Mouse (Mus musculus): ENCODE measurements around the gene S100a3. TPM values are rescaled to one million over a fixed set of nuclear protein-coding genes. Genes with fewer than 3 reads are reported as not detected.

S100a3 gene
- 0.16 TPM in 1 of 2 replicates, not detected in the other for polyA plus RNA-seq (2015; fragmentation: Nextera tagmentation; extraction: Ambion mirVana)

GRCm38 (mm10) chr3:90560008-90560628 lies at the start of gene S100a3:
Gene S100a3 (plus strand): TSS chr3:90560578.
- Histone ChIP-seq H3K27ac (ENCODE audit: low read length) (no peak within 1 kb of the TSS), H3K9ac (ENCODE audit: low read depth, low read length) (no peak within 1 kb of the TSS), H3K9me3 (replicated peaks; ENCODE audit: control insufficient read depth, low read length, poor library complexity, severe bottlenecking) (no peaks in the 10 kb centered on the region), H3K36me3 (ENCODE audit: control insufficient read depth, insufficient read depth, low read length) (no peaks in the 10 kb centered on the region), H3K4me1 (ENCODE audit: control insufficient read depth, insufficient read depth, low read length) (no peaks in the 10 kb centered on the region), H3K4me3 (ENCODE audit: low read depth, low read length) (no peak within 1 kb of the TSS), H3K4me2 (ENCODE audit: low read length) (no peak within 1 kb of the TSS), H3K27me3 (ENCODE audit: control insufficient read depth, insufficient read depth, low read depth, low read length) (no peaks in the 10 kb centered on the region)
- 86% methylated on average over 6 of the region's 6 CpGs for WGBS
- ATAC-seq = no peak

GRCm38 (mm10) chr3:90512276-90512675 lies 48.1 kb upstream of the S100a3 start:
- no peak overlapping the region for H3K4me2 ChIP-seq (ENCODE audit: low read length)
- no peak for ATAC-seq
- no peak overlapping the region for H3K27ac ChIP-seq (ENCODE audit: low read length)
- H3K36me3 ChIP-seq (ENCODE audit: control insufficient read depth, insufficient read depth, low read length) = no peaks in the 10 kb centered on the region
- no peak overlapping the region for H3K4me3 ChIP-seq (ENCODE audit: low read depth, low read length)
- H3K9me3 ChIP-seq (replicated peaks; ENCODE audit: control insufficient read depth, low read length, poor library complexity, severe bottlenecking) = no peaks in the 10 kb centered on the region
- peaks cover 29% of the 10 kb centered on the region for H3K27me3 ChIP-seq (ENCODE audit: control insufficient read depth, insufficient read depth, low read depth, low read length)
- H3K9ac ChIP-seq (ENCODE audit: low read depth, low read length) = no peak overlapping the region
- peaks cover 19% of the 10 kb centered on the region for H3K4me1 ChIP-seq (ENCODE audit: control insufficient read depth, insufficient read depth, low read length)
- 89% methylated on average over 5 of the region's 5 CpGs for WGBS

GRCm38 (mm10) chr3:90512948-90513642 lies 47.3 kb upstream of the S100a3 start:
- Histone ChIP-seq H3K4me1 (ENCODE audit: control insufficient read depth, insufficient read depth, low read length) (peaks cover 11% of the 10 kb centered on the region), H3K27me3 (ENCODE audit: control insufficient read depth, insufficient read depth, low read depth, low read length) (peaks cover 29% of the 10 kb centered on the region), H3K36me3 (ENCODE audit: control insufficient read depth, insufficient read depth, low read length) (no peaks in the 10 kb centered on the region), H3K9ac (ENCODE audit: low read depth, low read length) (no peak overlapping the region), H3K4me2 (ENCODE audit: low read length) (no peak overlapping the region), H3K9me3 (replicated peaks; ENCODE audit: control insufficient read depth, low read length, poor library complexity, severe bottlenecking) (no peaks in the 10 kb centered on the region), H3K4me3 (ENCODE audit: low read depth, low read length) (no peak overlapping the region), H3K27ac (ENCODE audit: low read length) (no peak overlapping the region)
- no peak for ATAC-seq
- WGBS = 77% methylated on average over 9 of the region's 9 CpGs

GRCm38 (mm10) chr3:90513796-90514590 lies 46.4 kb upstream of the S100a3 start, which contains the start of the genes S100a1 and S100a13:
Gene S100a1 (minus strand): TSS chr3:90514392.
Gene S100a13 (plus strand): TSS chr3:90514435.
- Histone ChIP-seq H3K4me3 (ENCODE audit: low read depth, low read length) (peak within 1 kb of the TSS; percentile 30), H3K4me2 (ENCODE audit: low read length) (peak within 1 kb of the TSS; percentile 57), H3K27ac (ENCODE audit: low read length) (no peak within 1 kb of the TSS), H3K4me1 (ENCODE audit: control insufficient read depth, insufficient read depth, low read length) (peaks cover 9% of the 10 kb centered on the region; the same call in 1 of the 2 replicates), H3K36me3 (ENCODE audit: control insufficient read depth, insufficient read depth, low read length) (no peaks in the 10 kb centered on the region), H3K9me3 (replicated peaks; ENCODE audit: control insufficient read depth, low read length, poor library complexity, severe bottlenecking) (no peaks in the 10 kb centered on the region), H3K9ac (ENCODE audit: low read depth, low read length) (peak within 1 kb of the TSS; percentile 49), H3K27me3 (ENCODE audit: control insufficient read depth, insufficient read depth, low read depth, low read length) (peaks cover 29% of the 10 kb centered on the region)
- 3% methylated on average over 25 of the region's 25 CpGs for WGBS
- ATAC-seq = no peak

GRCm38 (mm10) chr3:90514691-90515090 lies 45.7 kb upstream of the S100a3 start:
- Histone ChIP-seq H3K27ac (ENCODE audit: low read length) (no peak overlapping the region), H3K4me1 (ENCODE audit: control insufficient read depth, insufficient read depth, low read length) (peaks cover 8% of the 10 kb centered on the region; the same call in 1 of the 2 replicates), H3K4me3 (ENCODE audit: low read depth, low read length) (peak overlapping the region; percentile 30), H3K9me3 (replicated peaks; ENCODE audit: control insufficient read depth, low read length, poor library complexity, severe bottlenecking) (no peaks in the 10 kb centered on the region), H3K9ac (ENCODE audit: low read depth, low read length) (peak overlapping the region; percentile 36), H3K4me2 (ENCODE audit: low read length) (peak overlapping the region; percentile 57), H3K36me3 (ENCODE audit: control insufficient read depth, insufficient read depth, low read length) (no peaks in the 10 kb centered on the region), H3K27me3 (ENCODE audit: control insufficient read depth, insufficient read depth, low read depth, low read length) (peaks cover 29% of the 10 kb centered on the region)
- no peak for ATAC-seq
- under 1% methylated on average over 10 of the region's 10 CpGs for WGBS

- Histone ChIP-seq H3K36me3 (ENCODE audit: control insufficient read depth, insufficient read depth, low read length) (no peaks in the 10 kb centered on the region), H3K9me3 (replicated peaks; ENCODE audit: control insufficient read depth, low read length, poor library complexity, severe bottlenecking) (no peaks in the 10 kb centered on the region), H3K4me1 (ENCODE audit: control insufficient read depth, insufficient read depth, low read length) (peaks cover 7% of the 10 kb centered on the region; the same call in 1 of the 2 replicates), H3K9ac (ENCODE audit: low read depth, low read length) (no peak overlapping the region), H3K4me2 (ENCODE audit: low read length) (peak overlapping the region; percentile 57), H3K27me3 (ENCODE audit: control insufficient read depth, insufficient read depth, low read depth, low read length) (peaks cover 29% of the 10 kb centered on the region), H3K27ac (ENCODE audit: low read length) (no peak overlapping the region), H3K4me3 (ENCODE audit: low read depth, low read length) (peak overlapping the region; percentile 30)
- 50% methylated on average over 1 of the region's 1 CpGs for WGBS
- ATAC-seq = no peak
These were observed 45.1 kb upstream of the S100a3 start for GRCm38 (mm10) chr3:90515242-90515641.

- Histone ChIP-seq H3K9ac (ENCODE audit: low read depth, low read length) (no peak overlapping the region), H3K27ac (ENCODE audit: low read length) (no peak overlapping the region), H3K27me3 (ENCODE audit: control insufficient read depth, insufficient read depth, low read depth, low read length) (peaks cover 29% of the 10 kb centered on the region), H3K4me2 (ENCODE audit: low read length) (no peak overlapping the region), H3K9me3 (replicated peaks; ENCODE audit: control insufficient read depth, low read length, poor library complexity, severe bottlenecking) (no peaks in the 10 kb centered on the region), H3K4me1 (ENCODE audit: control insufficient read depth, insufficient read depth, low read length) (peaks cover 7% of the 10 kb centered on the region; the same call in 1 of the 2 replicates), H3K4me3 (ENCODE audit: low read depth, low read length) (no peak overlapping the region), H3K36me3 (ENCODE audit: control insufficient read depth, insufficient read depth, low read length) (no peaks in the 10 kb centered on the region)
- ATAC-seq = no peak
- WGBS = 88% methylated on average over 4 of the region's 4 CpGs
These were observed 44.6 kb upstream of the S100a3 start for GRCm38 (mm10) chr3:90515789-90516188.

- peaks cover 23% of the 10 kb centered on the region for H3K27me3 ChIP-seq (ENCODE audit: control insufficient read depth, insufficient read depth, low read depth, low read length)
- 93% methylated on average over 4 of the region's 4 CpGs for WGBS
- H3K4me2 ChIP-seq (ENCODE audit: low read length) = no peak overlapping the region
- no peak overlapping the region for H3K9ac ChIP-seq (ENCODE audit: low read depth, low read length)
- H3K9me3 ChIP-seq (replicated peaks; ENCODE audit: control insufficient read depth, low read length, poor library complexity, severe bottlenecking) = no peaks in the 10 kb centered on the region
- H3K36me3 ChIP-seq (ENCODE audit: control insufficient read depth, insufficient read depth, low read length) = no peaks in the 10 kb centered on the region
- H3K4me1 ChIP-seq (ENCODE audit: control insufficient read depth, insufficient read depth, low read length) = peaks cover 7% of the 10 kb centered on the region; the same call in 1 of the 2 replicates
- ATAC-seq = no peak
- no peak overlapping the region for H3K4me3 ChIP-seq (ENCODE audit: low read depth, low read length)
- H3K27ac ChIP-seq (ENCODE audit: low read length) = no peak overlapping the region
These were observed 42.7 kb upstream of the S100a3 start for GRCm38 (mm10) chr3:90517711-90518110.

Data from midbrain, embryonic 16.5 days (tissue).